Mouse (Mus musculus) layer of hippocampus, postnatal 14 days (tissue): ENCODE data around the gene Luc7l2. TPM values are rescaled to one million over a fixed set of nuclear protein-coding genes. Genes with fewer than 3 reads are reported as not detected.
A peak's percentile ranks its signal among the peaks of the same experiment; 100 is the strongest.

ENCODE experiments used
- DNase-seq, 2 experiments: peaks; one replicate each; pipeline ENCODE4 v3.0.0; 2021 to 2022; ENCODE audit warnings: low spot score in 2 of 2, mixed read lengths in 1 of 2
- microRNA-seq, 2 experiments: library from miRNA; unstranded; fragments of <30 nt; microRNA quantifications; one replicate each; pipeline ENCODE4 v1.2.0; 2021
- total RNA-seq, 2 experiments: library from RNA; stranded (reverse); gene quantifications; 2 replicates each; pipeline ENCODE4 v1.2.3; 2021

Luc7l2 gene
- total RNA-seq, 2 experiments from 2014 or later = 161 to 187 TPM

DNA sequence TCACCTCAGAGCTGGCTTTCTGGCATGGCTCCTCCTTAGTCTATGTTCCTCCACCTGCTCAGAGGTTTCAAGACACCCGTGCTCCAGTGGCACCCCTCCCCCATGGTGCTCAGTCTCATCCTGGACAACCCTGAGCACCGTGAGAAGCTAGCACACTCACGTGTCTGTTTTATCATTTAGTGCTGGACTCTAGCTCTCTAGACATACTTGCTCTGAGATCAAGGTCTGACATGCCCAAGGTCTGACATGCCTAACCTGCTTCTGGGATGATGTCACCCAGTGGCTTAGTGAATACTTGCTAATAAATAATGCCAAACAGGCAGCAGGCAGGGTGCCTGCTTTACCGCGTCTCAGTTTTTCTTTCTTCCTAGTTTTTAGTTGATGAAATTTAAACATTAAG is 91.5 kb downstream of the Luc7l2 start:
- no peak for DNase-seq

DNA sequence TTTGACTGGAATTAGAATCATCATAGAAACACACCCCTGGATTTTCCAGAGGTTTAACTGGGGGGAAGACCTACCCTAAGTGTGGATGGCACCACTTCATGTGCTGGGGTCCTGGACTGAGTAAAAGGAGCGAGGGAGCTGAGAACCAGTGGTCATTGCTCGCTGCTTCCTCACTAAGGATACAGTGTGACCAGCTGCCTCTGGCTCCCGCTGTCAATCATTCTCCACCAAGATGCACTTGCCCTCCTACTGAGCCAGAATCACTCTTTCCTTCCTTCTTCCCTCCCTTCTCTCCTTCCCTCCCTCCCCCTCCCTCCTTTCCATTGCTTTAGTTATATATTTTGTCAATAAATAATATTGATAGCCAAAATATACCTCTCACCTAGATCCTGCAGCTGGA is 91.9 kb downstream of the Luc7l2 start:
- DNase-seq = no peak

GRCm38 (mm10) chr6:38649545-38649944 is 98.4 kb downstream of the Luc7l2 start:
- no peak for DNase-seq

- DNase-seq = peak; percentile 64 to 74
These were observed 99.3 kb downstream of the Luc7l2 start for GRCm38 (mm10) chr6:38650263-38650937.

Small RNA genes lying within 50 kb of the gene (microRNA-seq; reads per million reads assigned to microRNA genes)
- gene Mir7670 = 0 reads per million in 2 experiments

Other genes starting within 250 kb of the Luc7l2 start
- gene Zc3hav1, start 196.7 kb upstream of the Luc7l2 start, total RNA-seq = 1 to 10 TPM; 2.8 to 3.3 TPM
- gene Ttc26, start 169.9 kb upstream of the Luc7l2 start, total RNA-seq = 1 to 10 TPM; 8.8 to 9.8 TPM
- 10 to 100 TPM; 38.0 to 38.7 TPM for gene Ubn2, start 117.4 kb upstream of the Luc7l2 start, total RNA-seq
- 10 to 100 TPM; 52.0 to 55.9 TPM for gene Fmc1, start 17.8 kb upstream of the Luc7l2 start, total RNA-seq
- gene Klrg2, start 85.9 kb downstream of the Luc7l2 start, total RNA-seq = 1 to 10 TPM; 1.1 to 1.2 TPM
- 100 to 1,000 TPM; 112 to 115 TPM for gene Clec2l, start 111.7 kb downstream of the Luc7l2 start, total RNA-seq